Mouse (Mus musculus): ENCODE data around the gene Vmn2r2.

The Vmn2r2 gene

GRCm38 (mm10) chr3:64141878-64142508 is at the start of gene Vmn2r2:
Gene Vmn2r2 (minus strand): TSS chr3:64141928.
- DNase-seq (ENCODE audit: low spot score in 2 of 2): no peak

GRCm38 (mm10) chr3:64113352-64114046 is 28.2 kb downstream of the Vmn2r2 start:
- no peak for DNase-seq (ENCODE audit: low spot score in 2 of 2)

DNA sequence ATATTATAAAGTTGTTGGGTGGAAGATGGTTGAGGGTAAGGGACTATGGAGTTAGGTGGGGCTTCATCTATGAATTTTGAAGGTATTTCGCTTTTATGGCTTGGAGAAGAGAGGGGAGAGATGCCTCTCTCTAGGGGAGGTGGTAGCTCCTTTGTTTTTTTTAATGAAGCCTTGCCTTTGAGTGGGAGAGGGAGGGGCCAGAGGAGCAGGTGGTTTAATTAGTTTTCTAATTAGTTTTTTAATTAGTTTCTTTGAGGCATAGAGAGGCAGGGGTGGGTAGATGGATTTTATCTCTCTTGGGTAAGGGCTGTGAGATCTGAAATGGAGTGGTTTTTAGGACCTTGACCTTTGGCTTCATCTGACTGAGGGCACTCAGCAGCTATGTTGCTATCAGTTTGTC is 29.0 kb downstream of the Vmn2r2 start:
- no peak for DNase-seq (ENCODE audit: low spot score in 2 of 2)

- DNase-seq (ENCODE audit: low spot score in 2 of 2): no peak
These were observed 60.5 kb downstream of the Vmn2r2 start, which contains the start of gene Vmn2r1 for GRCm38 (mm10) chr3:64081247-64081646. Gene Vmn2r1 (plus strand): TSS chr3:64081547.
